Mouse (Mus musculus): Measurements from ENCODE around the gene Rab25. TPM values are rescaled to one million over a fixed set of nuclear protein-coding genes. Genes with fewer than 3 reads are reported as not detected.

The Rab25 gene
- polyA plus RNA-seq, 1 experiment from 2014 or later, result 252 TPM

DNA sequence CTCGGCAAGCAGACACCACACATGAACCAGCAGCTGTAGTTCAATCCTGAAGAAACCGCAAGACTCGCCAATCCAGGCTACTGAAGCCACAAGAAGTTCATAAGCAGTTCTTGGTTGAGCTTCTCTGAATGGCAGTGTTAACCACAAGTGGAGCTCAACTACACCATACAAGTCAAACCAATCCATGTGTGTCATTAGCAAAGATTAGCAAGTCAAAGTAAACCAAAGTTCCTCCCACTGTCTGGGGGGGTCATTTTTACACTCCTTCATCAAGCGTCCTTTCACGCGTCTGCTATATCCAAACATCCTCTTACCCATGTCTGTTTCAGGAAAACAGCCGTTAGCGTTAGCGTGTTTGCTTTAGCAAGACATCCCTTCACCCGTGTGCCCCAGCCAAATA, 22.2 kb upstream of the Rab25 start:
- Histone ChIP-seq H3K36me3 (ENCODE audit: control insufficient read depth, insufficient read depth, low read length) (peaks cover 13% of the 10 kb centered on the region), H3K27ac (replicated peaks) (no peak overlapping the region), H3K9me3 (ENCODE audit: control insufficient read depth, low read length) (no peaks in the 10 kb centered on the region), H3K4me1 (replicated peaks; ENCODE audit: control insufficient read depth, insufficient read depth) (no peaks in the 10 kb centered on the region), H3K4me3 (ENCODE audit: low read depth, low read length) (no peak overlapping the region), H3K9ac (ENCODE audit: low read length) (no peak overlapping the region), H3K27me3 (ENCODE audit: control insufficient read depth, insufficient read depth, low read length) (no peaks in the 10 kb centered on the region), H3K4me2 (replicated peaks; ENCODE audit: low read depth) (no peak overlapping the region)
- ATAC-seq (ENCODE audit: low FRiP score, low TSS enrichment) (no peak), DNase-seq (ENCODE audit: low spot score) (no peak)
- WGBS, result 90% methylated on average over 10 of the region's 10 CpGs
- TF ChIP-seq CTCF (IDR thresholded peaks at IDR 0.05; ENCODE audit: low read depth), result no peak
- TF ChIP-seq EP300 (optimal IDR thresholded peaks at IDR 0.05), result no peak

GRCm38 (mm10) chr3:88569694-88570093, 21.6 kb upstream of the Rab25 start:
- Histone ChIP-seq H3K4me1 (replicated peaks; ENCODE audit: control insufficient read depth, insufficient read depth) (no peaks in the 10 kb centered on the region), H3K4me3 (ENCODE audit: low read depth, low read length) (no peak overlapping the region), H3K27ac (replicated peaks) (no peak overlapping the region), H3K4me2 (replicated peaks; ENCODE audit: low read depth) (no peak overlapping the region), H3K36me3 (ENCODE audit: control insufficient read depth, insufficient read depth, low read length) (peaks cover 13% of the 10 kb centered on the region), H3K27me3 (ENCODE audit: control insufficient read depth, insufficient read depth, low read length) (no peaks in the 10 kb centered on the region), H3K9me3 (ENCODE audit: control insufficient read depth, low read length) (no peaks in the 10 kb centered on the region), H3K9ac (ENCODE audit: low read length) (no peak overlapping the region)
- 89% methylated on average over 5 of the region's 5 CpGs for WGBS
- ATAC-seq (ENCODE audit: low FRiP score, low TSS enrichment), result no peak
- TF ChIP-seq CTCF (IDR thresholded peaks at IDR 0.05; ENCODE audit: low read depth) (no peak), EP300 (optimal IDR thresholded peaks at IDR 0.05) (no peak)
- no peak for DNase-seq (ENCODE audit: low spot score)

GRCm38 (mm10) chr3:88569093-88569492, 21.0 kb upstream of the Rab25 start:
- no peaks in the 10 kb centered on the region for H3K27me3 ChIP-seq (ENCODE audit: control insufficient read depth, insufficient read depth, low read length)
- H3K4me3 ChIP-seq (ENCODE audit: low read depth, low read length), result no peak overlapping the region
- H3K9me3 ChIP-seq (ENCODE audit: control insufficient read depth, low read length), result no peaks in the 10 kb centered on the region
- H3K4me1 ChIP-seq (replicated peaks; ENCODE audit: control insufficient read depth, insufficient read depth), result no peaks in the 10 kb centered on the region
- DNase-seq (ENCODE audit: low spot score) (no peak), ATAC-seq (ENCODE audit: low FRiP score, low TSS enrichment) (peak; percentile 16; the same call in 1 of the 2 replicates)
- no peak overlapping the region for H3K4me2 ChIP-seq (replicated peaks; ENCODE audit: low read depth)
- no peak overlapping the region for H3K9ac ChIP-seq (ENCODE audit: low read length)
- no peak overlapping the region for H3K27ac ChIP-seq (replicated peaks)
- H3K36me3 ChIP-seq (ENCODE audit: control insufficient read depth, insufficient read depth, low read length), result peaks cover 17% of the 10 kb centered on the region
- no peak for TF ChIP-seq EP300 (optimal IDR thresholded peaks at IDR 0.05)
- TF ChIP-seq CTCF (IDR thresholded peaks at IDR 0.05; ENCODE audit: low read depth), result no peak
- 82% methylated on average over 2 of the region's 2 CpGs for WGBS

- peaks cover 17% of the 10 kb centered on the region for H3K36me3 ChIP-seq (ENCODE audit: control insufficient read depth, insufficient read depth, low read length)
- H3K27me3 ChIP-seq (ENCODE audit: control insufficient read depth, insufficient read depth, low read length), result no peaks in the 10 kb centered on the region
- H3K4me2 ChIP-seq (replicated peaks; ENCODE audit: low read depth), result no peak overlapping the region
- no peak for DNase-seq (ENCODE audit: low spot score)
- no peak for ATAC-seq (ENCODE audit: low FRiP score, low TSS enrichment)
- no peak overlapping the region for H3K4me3 ChIP-seq (ENCODE audit: low read depth, low read length)
- no peaks in the 10 kb centered on the region for H3K4me1 ChIP-seq (replicated peaks; ENCODE audit: control insufficient read depth, insufficient read depth)
- no peaks in the 10 kb centered on the region for H3K9me3 ChIP-seq (ENCODE audit: control insufficient read depth, low read length)
- WGBS, result 82% methylated on average over 2 of the region's 2 CpGs
- TF ChIP-seq EP300 (optimal IDR thresholded peaks at IDR 0.05) (no peak), CTCF (IDR thresholded peaks at IDR 0.05; ENCODE audit: low read depth) (no peak)
- H3K27ac ChIP-seq (replicated peaks), result no peak overlapping the region
- no peak overlapping the region for H3K9ac ChIP-seq (ENCODE audit: low read length)
Measured at GRCm38 (mm10) chr3:88568615-88569014, 20.5 kb upstream of the Rab25 start.

- Histone ChIP-seq H3K4me3 (ENCODE audit: low read depth, low read length) (no peak overlapping the region), H3K27me3 (ENCODE audit: control insufficient read depth, insufficient read depth, low read length) (no peaks in the 10 kb centered on the region), H3K9ac (ENCODE audit: low read length) (no peak overlapping the region), H3K4me2 (replicated peaks; ENCODE audit: low read depth) (no peak overlapping the region), H3K27ac (replicated peaks) (no peak overlapping the region), H3K9me3 (ENCODE audit: control insufficient read depth, low read length) (no peaks in the 10 kb centered on the region), H3K4me1 (replicated peaks; ENCODE audit: control insufficient read depth, insufficient read depth) (no peaks in the 10 kb centered on the region), H3K36me3 (ENCODE audit: control insufficient read depth, insufficient read depth, low read length) (peaks cover 23% of the 10 kb centered on the region)
- TF ChIP-seq CTCF (IDR thresholded peaks at IDR 0.05; ENCODE audit: low read depth) (no peak), EP300 (optimal IDR thresholded peaks at IDR 0.05) (no peak)
- DNase-seq (ENCODE audit: low spot score) (no peak), ATAC-seq (ENCODE audit: low FRiP score, low TSS enrichment) (no peak)
- WGBS, result 81% methylated on average over 6 of the region's 6 CpGs
Measured at GRCm38 (mm10) chr3:88567892-88568291, 19.8 kb upstream of the Rab25 start.

GRCm38 (mm10) chr3:88566536-88567061, 18.5 kb upstream of the Rab25 start:
- ATAC-seq (ENCODE audit: low FRiP score, low TSS enrichment), result no peak
- no peak for DNase-seq (ENCODE audit: low spot score)

More at GRCm38 (mm10) chr3:88566536-88567061, 18.5 kb upstream of the Rab25 start:
- Histone ChIP-seq H3K9me3 (ENCODE audit: control insufficient read depth, low read length) (no peaks in the 10 kb centered on the region), H3K27me3 (ENCODE audit: control insufficient read depth, insufficient read depth, low read length) (no peaks in the 10 kb centered on the region), H3K4me1 (replicated peaks; ENCODE audit: control insufficient read depth, insufficient read depth) (no peaks in the 10 kb centered on the region), H3K27ac (replicated peaks) (peak overlapping the region; percentile 8), H3K4me2 (replicated peaks; ENCODE audit: low read depth) (no peak overlapping the region), H3K4me3 (ENCODE audit: low read depth, low read length) (no peak overlapping the region), H3K36me3 (ENCODE audit: control insufficient read depth, insufficient read depth, low read length) (peaks cover 23% of the 10 kb centered on the region), H3K9ac (ENCODE audit: low read length) (no peak overlapping the region)
- WGBS, result 80% methylated on average over 4 of the region's 4 CpGs
- no peak for TF ChIP-seq CTCF (IDR thresholded peaks at IDR 0.05; ENCODE audit: low read depth)
- no peak for TF ChIP-seq EP300 (optimal IDR thresholded peaks at IDR 0.05)

All from stomach, postnatal 0 days (tissue).